Mouse (Mus musculus) olfactory bulb, adult 2 months (tissue): ENCODE measurements at regions not wholly inside any gene's neighbourhood (a gene's known extent, or its start where the extent isn't known, plus 50 kb on each side); places are given as distances from the start of the nearest gene placed in this dataset.
"Not testable (repeated sequence)": the region's sequence is repeated elsewhere in the genome, so short reads cannot be mapped to it uniquely, and the experiment has no call there.

Experiments used
- H3K27ac ChIP-seq: fragments of 200-500 bp; 2 replicates; pipeline ENCODE4 v1.5.1; 2012; ENCODE audit warnings: low read depth, low read length; ENCODE audit not compliant: insufficient read depth
- H3K4me1 ChIP-seq: fragments of 200-500 bp; 2 replicates; pipeline ENCODE4 v1.6.1; 2012; ENCODE audit warnings: low read length; ENCODE audit not compliant: control insufficient read depth, insufficient read depth
- H3K4me3 ChIP-seq: fragments of 200-500 bp; 2 replicates; pipeline ENCODE4 v1.5.1; 2012; ENCODE audit warnings: mild to moderate bottlenecking, low read depth, low read length, moderate library complexity; ENCODE audit not compliant: insufficient read depth
- CTCF ChIP-seq: fragments of 200-500 bp; IDR thresholded peaks from 2 replicates; pipeline ENCODE4 v1.5.1; 2012; ENCODE audit warnings: low read depth, mild to moderate bottlenecking, low read length, moderate library complexity; ENCODE audit not compliant: insufficient read depth
- POLR2A ChIP-seq: fragments of 200-500 bp; IDR thresholded peaks from 2 replicates; pipeline ENCODE4 v1.6.1; 2012; ENCODE audit warnings: mild to moderate bottlenecking, low read depth, low read length, moderate library complexity; ENCODE audit not compliant: insufficient read depth
- WGBS: fragments of 180-500 bp; shearing (Covaris S2); methylation state at CpG from one replicate; pipeline ENCODE4 v1.1.7; 2018; 5-methylcytosine and 5-hydroxymethylcytosine counted together

DNA sequence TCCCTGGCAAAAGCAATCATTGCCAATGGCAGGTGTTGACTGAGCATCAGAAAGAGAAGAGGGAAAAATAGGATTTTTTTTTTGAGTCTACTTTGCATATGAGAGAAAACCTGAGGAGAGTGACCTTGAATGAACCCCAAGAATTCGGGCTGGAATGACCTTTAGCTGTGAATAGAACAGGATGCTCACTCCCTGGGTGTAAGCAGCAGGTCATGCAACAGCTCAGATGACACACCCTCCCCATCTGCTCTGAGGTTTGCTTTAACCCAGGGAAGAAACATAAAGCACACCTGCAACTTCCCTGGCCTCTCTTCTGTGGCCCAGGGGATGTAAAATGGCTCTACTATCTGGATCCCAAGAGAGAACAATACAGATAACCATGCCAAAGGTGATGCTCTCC lies 307.9 kb downstream of the Abcc12 start:
- no peak overlapping the region for H3K4me3 ChIP-seq
- peak overlapping the region; percentile 75 for H3K27ac ChIP-seq
- peaks cover 20% of the 10 kb centered on the region for H3K4me1 ChIP-seq
- 14% methylated on average over 1 of the region's 1 CpGs for WGBS
- TF ChIP-seq POLR2A (no peak), CTCF (no peak)

DNA sequence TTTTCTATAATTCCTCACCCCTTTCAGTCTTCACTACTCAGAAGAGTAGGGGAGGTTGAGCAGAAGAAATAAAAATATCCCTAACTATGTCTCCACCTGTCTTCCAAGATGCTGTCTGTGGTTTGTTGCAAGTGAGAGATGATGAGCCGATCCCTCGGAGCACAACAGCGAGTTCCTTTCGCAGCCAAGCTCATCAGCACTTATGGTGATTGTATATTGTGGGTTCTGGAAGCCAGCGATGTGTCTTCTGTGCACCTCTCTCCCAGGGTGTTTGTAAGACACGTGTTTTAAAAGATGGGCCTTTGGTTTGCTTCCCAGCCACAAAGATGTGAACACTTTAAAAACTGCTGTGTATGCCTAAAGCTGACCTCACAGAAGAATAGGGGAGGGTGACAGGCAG lies 309.0 kb downstream of the Abcc12 start:
- H3K4me3 ChIP-seq, result no peak overlapping the region
- H3K4me1 ChIP-seq, result peaks cover 20% of the 10 kb centered on the region
- H3K27ac ChIP-seq, result no peak overlapping the region
- 65% methylated on average over 6 of the region's 6 CpGs for WGBS
- no peak for TF ChIP-seq POLR2A
- no peak for TF ChIP-seq CTCF

DNA sequence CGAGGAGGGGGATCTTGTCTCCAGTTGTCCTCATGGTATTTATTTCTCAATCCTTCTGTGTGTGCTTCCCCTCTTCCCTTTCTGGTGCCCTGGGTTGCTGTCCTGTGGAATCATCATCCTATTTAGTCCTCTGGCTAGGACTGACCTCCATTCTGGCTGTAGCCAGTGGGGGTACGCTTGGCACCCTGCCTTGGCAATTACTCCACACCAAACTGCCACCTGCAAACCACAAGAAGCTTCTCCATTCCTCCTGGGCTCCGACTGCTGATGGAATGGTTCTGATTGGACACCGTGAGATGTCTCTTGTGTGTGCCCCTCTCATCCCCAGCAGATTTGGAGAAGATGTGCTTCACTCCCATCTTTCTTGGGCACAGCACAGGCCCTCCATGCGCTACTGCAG lies 322.5 kb downstream of the Abcc12 start:
- WGBS, result 91% methylated on average over 5 of the region's 5 CpGs
- no peak overlapping the region for H3K4me3 ChIP-seq
- no peaks in the 10 kb centered on the region for H3K4me1 ChIP-seq
- H3K27ac ChIP-seq, result no peak overlapping the region
- TF ChIP-seq POLR2A, result no peak

DNA sequence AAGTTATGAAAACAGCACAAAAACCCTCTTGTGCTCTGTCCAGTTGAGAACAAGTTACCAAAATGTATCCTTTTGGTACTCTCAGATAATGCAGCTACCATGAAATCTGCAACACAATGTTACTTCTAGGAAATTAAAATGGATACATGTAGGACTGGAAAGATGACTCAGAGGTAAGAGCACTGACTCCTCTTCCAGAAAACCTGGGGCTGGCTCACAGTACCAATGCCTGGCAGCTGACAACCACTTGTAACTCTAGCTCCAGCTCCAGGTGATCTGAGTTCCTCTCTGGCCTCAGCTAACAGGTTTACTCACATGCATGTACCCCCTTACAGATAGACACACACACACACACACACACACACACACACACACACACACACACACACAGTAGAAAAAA lies 325.1 kb downstream of the Abcc12 start:
- Histone ChIP-seq H3K4me1 (no peaks in the 10 kb centered on the region), H3K4me3 (no peak overlapping the region), H3K27ac (no peak overlapping the region)
- TF ChIP-seq CTCF (no peak), POLR2A (no peak)

DNA sequence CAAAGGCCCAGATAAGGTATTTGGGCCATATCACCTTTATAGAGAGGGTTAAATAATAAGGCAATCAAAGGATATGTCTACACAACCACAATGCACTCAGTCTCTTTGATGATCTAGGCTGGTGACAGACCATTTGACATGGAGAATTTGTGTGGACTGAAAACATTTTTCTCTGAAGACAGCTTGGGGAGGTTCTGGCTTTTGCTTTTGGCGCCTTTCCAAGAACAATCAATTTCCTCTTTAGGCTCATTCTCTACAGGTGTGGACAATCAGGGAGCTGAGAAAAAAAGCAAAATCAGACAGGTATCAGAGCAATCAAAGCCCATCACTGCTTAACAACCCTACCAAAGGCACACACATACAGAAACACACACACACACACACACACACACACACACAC lies 325.8 kb downstream of the Abcc12 start:
- no peak for TF ChIP-seq POLR2A
- no peak for TF ChIP-seq CTCF
- Histone ChIP-seq H3K4me3 (no peak overlapping the region), H3K4me1 (no peaks in the 10 kb centered on the region), H3K27ac (no peak overlapping the region)
- WGBS, result 83% methylated on average over 1 of the region's 1 CpGs

DNA sequence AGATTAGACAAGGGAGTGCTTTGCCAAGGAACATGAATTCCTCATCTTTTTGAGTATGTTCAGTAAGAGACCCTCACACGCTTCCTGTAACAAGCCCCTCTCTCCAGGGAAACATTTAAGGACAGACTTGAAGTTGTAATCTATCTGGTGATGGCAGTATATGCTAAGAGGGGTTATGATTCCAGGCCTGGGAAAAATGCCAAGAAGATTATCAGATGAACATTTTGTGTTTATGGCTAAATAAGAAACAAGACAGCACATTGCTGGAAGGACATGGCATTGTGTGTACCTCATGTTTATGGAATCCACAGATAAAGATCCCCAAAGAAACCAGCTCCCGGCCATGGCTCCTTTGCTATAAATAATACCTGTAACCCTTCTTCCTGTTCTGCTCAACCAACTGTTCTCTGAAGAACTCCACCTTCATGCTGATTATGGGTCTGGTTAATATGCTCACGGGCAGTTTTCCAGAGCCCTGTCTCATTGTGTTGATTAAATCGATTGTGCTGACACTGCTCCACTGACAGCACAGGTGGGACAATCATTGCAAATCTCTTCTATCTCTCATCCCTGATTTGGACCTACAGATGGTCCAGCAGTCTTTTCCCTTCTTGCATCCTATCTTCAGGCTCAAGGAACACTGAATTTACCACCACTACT lies 327.7 kb downstream of the Abcc12 start:
- 79% methylated on average over 4 of the region's 4 CpGs for WGBS
- Histone ChIP-seq H3K27ac (no peak overlapping the region), H3K4me3 (no peak overlapping the region), H3K4me1 (no peaks in the 10 kb centered on the region)
- no peak for TF ChIP-seq CTCF
- no peak for TF ChIP-seq POLR2A

DNA sequence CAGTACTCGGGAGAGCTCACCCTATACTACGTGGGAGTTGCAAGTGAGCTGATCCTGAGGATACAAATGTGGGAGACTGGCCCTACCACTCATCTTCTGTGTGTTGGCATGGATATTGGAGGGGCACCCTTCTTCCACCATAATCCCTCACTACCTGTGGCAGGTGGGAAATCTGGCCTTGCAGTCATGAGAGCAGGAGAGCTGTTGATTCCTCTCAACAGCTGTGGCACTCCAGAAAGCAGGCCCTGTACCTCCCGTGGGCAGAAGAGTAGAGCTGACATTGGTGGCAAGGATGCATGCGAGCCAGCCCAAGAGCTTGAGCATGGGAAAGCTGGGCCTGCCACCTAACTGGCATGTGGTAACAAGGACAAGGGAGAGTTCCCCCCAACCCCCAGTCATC lies 345.8 kb downstream of the Abcc12 start:
- no peak for TF ChIP-seq POLR2A
- TF ChIP-seq CTCF, result no peak
- WGBS, result 91% methylated on average over 4 of the region's 4 CpGs
- H3K4me3 ChIP-seq, result no peak overlapping the region
- H3K4me1 ChIP-seq, result no peaks in the 10 kb centered on the region
- no peak overlapping the region for H3K27ac ChIP-seq

DNA sequence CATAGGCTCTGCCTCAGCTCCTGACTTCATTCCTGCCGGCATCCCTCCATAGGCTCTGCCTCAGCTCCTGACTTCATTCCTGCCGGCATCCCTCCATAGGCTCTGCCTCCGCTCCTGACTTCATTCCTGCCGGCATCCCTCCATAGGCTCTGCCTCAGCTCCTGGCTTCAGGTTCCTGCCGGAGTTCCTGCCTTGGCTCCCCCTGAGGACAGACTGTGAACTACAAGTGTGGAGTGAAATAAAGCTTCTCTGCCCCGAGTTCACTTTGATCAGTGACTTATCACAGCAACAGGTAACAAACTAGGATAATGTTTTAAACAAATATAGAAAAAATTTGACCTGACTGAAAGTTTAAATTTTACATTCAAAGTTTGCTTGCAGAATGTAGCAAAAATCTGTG lies 348.5 kb downstream of the Abcc12 start:
- not testable (repeated sequence) for H3K27ac ChIP-seq, H3K4me3 ChIP-seq, H3K4me1 ChIP-seq
- WGBS, result 88% methylated on average over 6 of the region's 6 CpGs

DNA sequence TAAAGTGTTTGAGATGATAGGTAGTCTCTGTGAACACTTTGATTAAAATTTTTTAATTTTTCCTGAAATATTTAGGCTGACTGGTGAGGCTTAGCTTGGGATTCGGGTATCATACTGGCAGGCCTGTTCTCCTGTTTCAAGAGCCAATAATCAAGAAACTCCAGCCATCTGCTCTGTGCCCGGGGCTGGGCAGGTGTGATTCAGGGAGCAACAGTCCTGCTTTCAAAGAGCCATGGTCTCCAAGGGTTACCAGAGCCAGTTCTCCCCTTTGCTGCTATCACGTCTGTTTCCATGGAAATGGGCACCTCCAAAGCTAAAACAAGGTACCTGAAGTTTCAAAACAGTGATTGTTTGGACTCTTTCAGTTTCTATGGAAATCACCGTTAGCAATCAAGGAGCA lies 355.6 kb downstream of the Abcc12 start:
- WGBS, result 71% methylated on average over 4 of the region's 4 CpGs
- Histone ChIP-seq H3K4me3 (no peak overlapping the region), H3K27ac (no peak overlapping the region), H3K4me1 (peaks cover 2% of the 10 kb centered on the region; the same call in 1 of the 2 replicates)
- no peak for TF ChIP-seq POLR2A
- TF ChIP-seq CTCF, result no peak

DNA sequence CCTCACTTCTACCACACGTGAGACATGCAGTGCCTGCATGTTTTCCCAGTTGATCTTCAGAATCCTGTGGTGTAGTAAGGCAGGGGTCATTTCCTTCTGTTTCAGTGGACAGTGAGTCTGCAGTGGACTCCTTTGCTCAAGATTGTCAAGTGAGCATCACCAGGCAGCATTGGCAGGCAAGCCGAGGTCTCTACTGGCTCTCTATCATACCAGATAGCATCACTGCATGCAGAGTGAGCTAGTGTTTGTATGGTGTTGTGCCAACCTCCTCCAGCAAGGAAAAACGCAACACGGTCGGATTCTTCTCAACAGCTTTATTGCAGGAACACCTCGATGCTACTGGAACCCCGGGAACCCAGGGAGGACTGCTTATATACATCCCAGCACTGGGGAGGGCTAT lies 357.8 kb downstream of the Abcc12 start:
- WGBS, result 72% methylated on average over 7 of the region's 7 CpGs
- no peak overlapping the region for H3K27ac ChIP-seq

More for the DNA sequence above, 357.8 kb downstream of the Abcc12 start:
- Histone ChIP-seq H3K4me3 (no peak overlapping the region), H3K4me1 (peaks cover 2% of the 10 kb centered on the region; the same call in 1 of the 2 replicates)
- no peak for TF ChIP-seq CTCF
